Mouse (Mus musculus): ENCODE measurements around the gene Stk39. TPM values are rescaled to one million over a fixed set of nuclear protein-coding genes. Genes with fewer than 3 reads are reported as not detected.

Gene Stk39
- polyA plus RNA-seq, 1 experiment from 2014 or later, result 45.1 TPM

DNA sequence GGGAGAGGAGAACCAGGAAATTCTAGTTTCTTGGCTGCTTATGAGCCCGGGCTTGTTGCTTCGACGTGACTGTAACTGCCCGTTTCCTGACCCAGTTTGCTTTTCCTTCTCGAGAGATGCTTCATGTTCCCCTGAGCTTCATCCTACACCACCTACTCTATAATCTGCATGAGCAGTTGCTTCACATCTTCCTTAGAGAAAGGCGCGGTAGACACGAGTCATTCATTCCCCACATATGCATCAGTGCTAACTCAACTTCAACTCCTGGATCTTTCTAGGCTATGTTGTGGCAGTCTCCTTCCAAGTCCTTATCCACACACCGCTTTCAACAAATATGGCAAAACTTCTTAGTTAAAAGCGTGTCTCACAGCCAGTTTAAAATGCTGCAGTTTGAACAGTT is 184.0 kb downstream of the Stk39 start:
- ATAC-seq (replicated peaks; ENCODE audit: low FRiP score), result no peak
- WGBS, result 95% methylated on average over 10 of the region's 10 CpGs
- Histone ChIP-seq H3K4me2 (ENCODE audit: low read depth, low read length, severe bottlenecking) (no peak overlapping the region), H3K27me3 (ENCODE audit: control insufficient read depth, insufficient read depth, low read length) (no peaks in the 10 kb centered on the region), H3K4me1 (replicated peaks; ENCODE audit: control insufficient read depth, insufficient read depth, low read length) (no peaks in the 10 kb centered on the region), H3K27ac (ENCODE audit: low read depth, low read length) (no peak overlapping the region), H3K9ac (ENCODE audit: low read length) (no peak overlapping the region), H3K4me3 (ENCODE audit: low read depth, low read length) (no peak overlapping the region), H3K9me3 (ENCODE audit: control insufficient read depth, low read length) (no peaks in the 10 kb centered on the region), H3K36me3 (ENCODE audit: control insufficient read depth, insufficient read depth, low read length) (no peaks in the 10 kb centered on the region)
- no peak for DNase-seq (ENCODE audit: low spot score)

DNA sequence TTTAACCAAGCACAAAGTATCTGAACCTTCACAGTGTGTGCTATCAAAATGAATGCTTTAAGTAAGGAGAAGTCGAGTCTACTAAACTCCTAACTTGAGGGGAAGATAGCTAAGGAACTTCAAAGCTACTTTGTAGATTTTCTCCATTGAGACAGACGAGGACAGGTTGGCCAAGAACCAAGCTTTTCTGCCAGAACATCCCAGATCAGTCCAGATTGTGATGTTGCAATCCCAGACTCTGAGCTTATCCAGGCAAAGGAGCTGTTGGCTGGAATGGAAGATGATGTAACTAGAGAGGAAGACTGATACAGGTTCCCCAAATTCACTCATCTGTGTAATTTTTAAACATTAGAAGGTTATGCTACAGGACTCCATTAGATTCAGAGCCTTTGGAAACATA is 187.7 kb downstream of the Stk39 start:
- 91% methylated on average over 2 of the region's 2 CpGs for WGBS
- DNase-seq (ENCODE audit: low spot score) (no peak), ATAC-seq (replicated peaks; ENCODE audit: low FRiP score) (no peak)
- Histone ChIP-seq H3K36me3 (ENCODE audit: control insufficient read depth, insufficient read depth, low read length) (no peaks in the 10 kb centered on the region), H3K4me3 (ENCODE audit: low read depth, low read length) (no peak overlapping the region), H3K27me3 (ENCODE audit: control insufficient read depth, insufficient read depth, low read length) (no peaks in the 10 kb centered on the region), H3K27ac (ENCODE audit: low read depth, low read length) (no peak overlapping the region), H3K4me2 (ENCODE audit: low read depth, low read length, severe bottlenecking) (no peak overlapping the region), H3K9me3 (ENCODE audit: control insufficient read depth, low read length) (no peaks in the 10 kb centered on the region), H3K9ac (ENCODE audit: low read length) (no peak overlapping the region), H3K4me1 (replicated peaks; ENCODE audit: control insufficient read depth, insufficient read depth, low read length) (no peaks in the 10 kb centered on the region)

- Histone ChIP-seq H3K27me3 (ENCODE audit: control insufficient read depth, insufficient read depth, low read length) (no peaks in the 10 kb centered on the region), H3K4me2 (ENCODE audit: low read depth, low read length, severe bottlenecking) (no peak overlapping the region), H3K9ac (ENCODE audit: low read length) (no peak overlapping the region), H3K36me3 (ENCODE audit: control insufficient read depth, insufficient read depth, low read length) (no peaks in the 10 kb centered on the region), H3K4me1 (replicated peaks; ENCODE audit: control insufficient read depth, insufficient read depth, low read length) (no peaks in the 10 kb centered on the region), H3K27ac (ENCODE audit: low read depth, low read length) (no peak overlapping the region), H3K9me3 (ENCODE audit: control insufficient read depth, low read length) (no peaks in the 10 kb centered on the region), H3K4me3 (ENCODE audit: low read depth, low read length) (no peak overlapping the region)
- WGBS, result 85% methylated on average over 6 of the region's 6 CpGs
- 0 out of 2 replicates have a peak, but pooled peaks have one; percentile 21 for ATAC-seq (replicated peaks; ENCODE audit: low FRiP score)
- no peak for DNase-seq (ENCODE audit: low spot score)
Observed at GRCm38 (mm10) chr2:68283021-68283548, 189.0 kb downstream of the Stk39 start.

GRCm38 (mm10) chr2:68281575-68281974 is 190.5 kb downstream of the Stk39 start:
- Histone ChIP-seq H3K9me3 (ENCODE audit: control insufficient read depth, low read length) (no peaks in the 10 kb centered on the region), H3K4me1 (replicated peaks; ENCODE audit: control insufficient read depth, insufficient read depth, low read length) (no peaks in the 10 kb centered on the region), H3K9ac (ENCODE audit: low read length) (no peak overlapping the region), H3K36me3 (ENCODE audit: control insufficient read depth, insufficient read depth, low read length) (no peaks in the 10 kb centered on the region), H3K4me2 (ENCODE audit: low read depth, low read length, severe bottlenecking) (no peak overlapping the region), H3K27ac (ENCODE audit: low read depth, low read length) (no peak overlapping the region), H3K27me3 (ENCODE audit: control insufficient read depth, insufficient read depth, low read length) (no peaks in the 10 kb centered on the region), H3K4me3 (ENCODE audit: low read depth, low read length) (no peak overlapping the region)
- no peak for DNase-seq (ENCODE audit: low spot score)
- no peak for ATAC-seq (replicated peaks; ENCODE audit: low FRiP score)
- 88% methylated on average over 3 of the region's 3 CpGs for WGBS

- no peak for ATAC-seq (replicated peaks; ENCODE audit: low FRiP score)
- Histone ChIP-seq H3K4me3 (ENCODE audit: low read depth, low read length) (no peak overlapping the region), H3K27ac (ENCODE audit: low read depth, low read length) (no peak overlapping the region), H3K9me3 (ENCODE audit: control insufficient read depth, low read length) (no peaks in the 10 kb centered on the region), H3K4me2 (ENCODE audit: low read depth, low read length, severe bottlenecking) (no peak overlapping the region), H3K9ac (ENCODE audit: low read length) (no peak overlapping the region), H3K36me3 (ENCODE audit: control insufficient read depth, insufficient read depth, low read length) (no peaks in the 10 kb centered on the region), H3K4me1 (replicated peaks; ENCODE audit: control insufficient read depth, insufficient read depth, low read length) (no peaks in the 10 kb centered on the region), H3K27me3 (ENCODE audit: control insufficient read depth, insufficient read depth, low read length) (no peaks in the 10 kb centered on the region)
- no peak for DNase-seq (ENCODE audit: low spot score)
- 86% methylated on average over 4 of the region's 4 CpGs for WGBS
Observed at GRCm38 (mm10) chr2:68271301-68271700, 200.8 kb downstream of the Stk39 start.

DNA sequence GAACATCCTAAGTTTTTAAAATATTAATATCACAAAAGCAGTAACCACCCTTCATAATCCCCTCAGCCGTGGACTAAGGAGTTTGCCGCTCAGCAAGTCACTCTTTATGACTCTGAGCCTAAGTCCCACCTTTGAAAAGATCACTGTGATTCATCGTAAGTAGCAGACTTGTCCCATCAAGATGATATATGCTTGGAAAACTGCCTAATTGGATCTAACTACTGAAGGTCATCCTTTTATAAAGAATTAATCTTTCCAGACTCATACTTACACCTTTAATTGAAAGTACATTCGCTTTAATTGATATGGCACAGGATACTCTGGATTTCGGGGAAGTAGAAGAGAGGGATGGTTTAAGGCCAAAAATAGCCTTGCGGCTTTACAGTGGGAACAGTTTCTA is 201.2 kb downstream of the Stk39 start:
- DNase-seq (ENCODE audit: low spot score), result no peak
- 93% methylated on average over 6 of the region's 6 CpGs for WGBS

DNA sequence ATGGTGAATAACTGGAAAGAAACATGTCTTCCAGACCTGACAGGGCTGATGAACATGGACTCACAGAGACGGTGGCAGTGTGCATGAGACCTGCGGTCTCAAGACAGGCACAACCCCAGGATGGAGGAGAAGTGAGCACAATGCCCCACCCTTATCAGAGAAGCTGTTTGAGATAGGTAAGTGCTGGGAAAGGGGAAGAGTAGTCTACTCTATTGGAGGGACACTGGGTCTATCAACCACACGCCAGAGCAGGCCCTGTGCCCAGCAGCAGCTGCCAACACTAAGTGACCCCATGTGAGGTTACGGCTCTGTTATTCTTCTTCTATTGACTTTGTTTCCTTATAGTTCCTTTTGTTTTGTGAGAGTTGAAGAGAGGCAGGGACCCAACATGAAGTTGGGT is 202.4 kb downstream of the Stk39 start:
- ATAC-seq (replicated peaks; ENCODE audit: low FRiP score), result no peak
- no peak for DNase-seq (ENCODE audit: low spot score)
- Histone ChIP-seq H3K4me1 (replicated peaks; ENCODE audit: control insufficient read depth, insufficient read depth, low read length) (no peaks in the 10 kb centered on the region), H3K36me3 (ENCODE audit: control insufficient read depth, insufficient read depth, low read length) (no peaks in the 10 kb centered on the region), H3K4me2 (ENCODE audit: low read depth, low read length, severe bottlenecking) (no peak overlapping the region), H3K27me3 (ENCODE audit: control insufficient read depth, insufficient read depth, low read length) (no peaks in the 10 kb centered on the region), H3K27ac (ENCODE audit: low read depth, low read length) (no peak overlapping the region), H3K9ac (ENCODE audit: low read length) (no peak overlapping the region), H3K4me3 (ENCODE audit: low read depth, low read length) (no peak overlapping the region), H3K9me3 (ENCODE audit: control insufficient read depth, low read length) (no peaks in the 10 kb centered on the region)
- 95% methylated on average over 4 of the region's 4 CpGs for WGBS

More for the DNA sequence above, 201.2 kb downstream of the Stk39 start:
- Histone ChIP-seq H3K9me3 (ENCODE audit: control insufficient read depth, low read length) (no peaks in the 10 kb centered on the region), H3K4me1 (replicated peaks; ENCODE audit: control insufficient read depth, insufficient read depth, low read length) (no peaks in the 10 kb centered on the region), H3K36me3 (ENCODE audit: control insufficient read depth, insufficient read depth, low read length) (no peaks in the 10 kb centered on the region), H3K27ac (ENCODE audit: low read depth, low read length) (no peak overlapping the region), H3K4me3 (ENCODE audit: low read depth, low read length) (no peak overlapping the region), H3K27me3 (ENCODE audit: control insufficient read depth, insufficient read depth, low read length) (no peaks in the 10 kb centered on the region), H3K9ac (ENCODE audit: low read length) (no peak overlapping the region), H3K4me2 (ENCODE audit: low read depth, low read length, severe bottlenecking) (no peak overlapping the region)
- ATAC-seq (replicated peaks; ENCODE audit: low FRiP score), result no peak

DNA sequence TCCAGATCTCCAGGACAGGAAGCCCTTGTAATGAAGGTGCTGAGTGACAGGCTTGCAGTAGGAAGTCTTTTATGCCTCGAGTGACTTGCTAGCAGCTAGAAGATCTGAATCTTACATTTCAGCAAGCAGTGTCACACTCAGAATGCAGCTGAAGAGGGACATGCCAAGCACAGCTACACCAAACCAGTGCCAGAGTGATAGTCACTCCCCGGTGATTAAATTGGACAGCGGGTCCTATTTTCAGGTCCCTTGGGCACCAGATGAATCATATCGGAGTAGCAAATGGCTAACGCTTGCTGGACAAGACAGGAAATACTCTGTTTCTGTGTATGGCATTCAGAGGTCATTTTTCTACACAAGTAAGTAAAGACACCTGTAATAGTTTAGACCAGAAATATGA is 207.2 kb downstream of the Stk39 start:
- no peak overlapping the region for H3K27ac ChIP-seq (ENCODE audit: low read depth, low read length)
- H3K4me2 ChIP-seq (ENCODE audit: low read depth, low read length, severe bottlenecking), result no peak overlapping the region
- WGBS, result 89% methylated on average over 5 of the region's 5 CpGs
- no peak overlapping the region for H3K9ac ChIP-seq (ENCODE audit: low read length)
- no peaks in the 10 kb centered on the region for H3K4me1 ChIP-seq (replicated peaks; ENCODE audit: control insufficient read depth, insufficient read depth, low read length)
- ATAC-seq (replicated peaks; ENCODE audit: low FRiP score) (no peak), DNase-seq (ENCODE audit: low spot score) (no peak)
- no peaks in the 10 kb centered on the region for H3K9me3 ChIP-seq (ENCODE audit: control insufficient read depth, low read length)
- no peaks in the 10 kb centered on the region; the same call in 1 of the 2 replicates for H3K36me3 ChIP-seq (ENCODE audit: control insufficient read depth, insufficient read depth, low read length)
- H3K27me3 ChIP-seq (ENCODE audit: control insufficient read depth, insufficient read depth, low read length), result no peaks in the 10 kb centered on the region
- no peak overlapping the region for H3K4me3 ChIP-seq (ENCODE audit: low read depth, low read length)

DNA sequence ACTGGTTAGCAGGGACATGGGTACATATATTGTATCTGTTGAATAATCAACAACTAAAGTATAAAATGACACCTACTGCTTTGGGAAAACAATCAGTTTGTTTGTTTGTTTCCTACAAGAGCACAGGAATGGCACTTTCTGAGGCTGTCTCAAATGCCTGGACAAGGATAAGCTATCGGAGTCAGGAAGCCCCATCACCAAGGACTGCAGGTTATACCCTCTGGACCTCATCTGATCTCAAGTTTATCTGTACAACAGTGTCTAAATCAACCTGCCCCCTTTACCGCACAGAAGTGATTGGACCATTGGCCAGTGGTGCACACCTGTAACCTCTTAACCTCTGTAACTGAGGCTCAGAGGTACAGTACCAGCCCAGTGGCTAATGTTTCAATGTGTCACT is 211.2 kb downstream of the Stk39 start:
- no peaks in the 10 kb centered on the region for H3K27me3 ChIP-seq (ENCODE audit: control insufficient read depth, insufficient read depth, low read length)
- DNase-seq (ENCODE audit: low spot score) (no peak), ATAC-seq (replicated peaks; ENCODE audit: low FRiP score) (no peak)
- H3K4me3 ChIP-seq (ENCODE audit: low read depth, low read length), result no peak overlapping the region
- H3K27ac ChIP-seq (ENCODE audit: low read depth, low read length), result no peak overlapping the region
- no peak overlapping the region for H3K9ac ChIP-seq (ENCODE audit: low read length)
- no peaks in the 10 kb centered on the region; the same call in 1 of the 2 replicates for H3K36me3 ChIP-seq (ENCODE audit: control insufficient read depth, insufficient read depth, low read length)
- H3K4me2 ChIP-seq (ENCODE audit: low read depth, low read length, severe bottlenecking), result no peak overlapping the region
- WGBS, result 92% methylated on average over 2 of the region's 2 CpGs
- no peaks in the 10 kb centered on the region for H3K4me1 ChIP-seq (replicated peaks; ENCODE audit: control insufficient read depth, insufficient read depth, low read length)
- no peaks in the 10 kb centered on the region for H3K9me3 ChIP-seq (ENCODE audit: control insufficient read depth, low read length)

Measured in forebrain, embryonic 11.5 days (tissue).